Mouse (Mus musculus) lung, postnatal 0 days (tissue): Measurements from ENCODE around the gene Kmt2e. TPM values are rescaled to one million over a fixed set of nuclear protein-coding genes. Genes with fewer than 3 reads are reported as not detected.
A peak's percentile ranks its signal among the peaks of the same experiment; 100 is the strongest.
"Not testable (repeated sequence)": the region's sequence is repeated elsewhere in the genome, so short reads cannot be mapped to it uniquely, and the experiment has no call there.

Experiments
- ATAC-seq: fragments of 200-750 bp; cut with Nextera tagmentation; 2 replicates; pipeline ENCODE4 v1.8.0; 2017; ENCODE audit warnings: moderate library complexity
- DNase-seq: peaks from one replicate; pipeline ENCODE4 v3.0.0-alpha.2; 2016; ENCODE audit warnings: low spot score
- H3K27ac ChIP-seq: fragments of 300-500 bp; sonication (generic); 2 replicates; pipeline ENCODE4 v1.5.1; 2014; ENCODE audit warnings: antibody characterized with exemption, mild to moderate bottlenecking, low read length, mixed read lengths
- H3K27me3 ChIP-seq: fragments of 300-500 bp; sonication (generic); replicated peaks from 2 replicates; pipeline ENCODE4 v1.6.1; 2014; ENCODE audit warnings: low read length, mixed read lengths; ENCODE audit not compliant: insufficient read depth
- H3K36me3 ChIP-seq: fragments of 300-500 bp; sonication (generic); 2 replicates; pipeline ENCODE4 v1.6.1; 2014; ENCODE audit warnings: low read length, mixed read lengths; ENCODE audit not compliant: insufficient read depth
- H3K4me1 ChIP-seq: fragments of 300-500 bp; sonication (generic); 2 replicates; pipeline ENCODE4 v1.6.1; 2014; ENCODE audit warnings: antibody characterized with exemption, low read depth, low read length, mixed read lengths; ENCODE audit not compliant: insufficient read depth
- H3K4me2 ChIP-seq: fragments of 300-500 bp; sonication (generic); replicated peaks from 2 replicates; pipeline ENCODE4 v1.6.1; 2014; ENCODE audit warnings: low read depth, mild to moderate bottlenecking, low read length, moderate library complexity, mixed read lengths
- H3K4me3 ChIP-seq: fragments of 300-500 bp; sonication (generic); 2 replicates; pipeline ENCODE4 v1.5.1; 2014; ENCODE audit warnings: low read depth, low read length
- H3K9ac ChIP-seq: fragments of 300-500 bp; sonication (generic); replicated peaks from 2 replicates; pipeline ENCODE4 v1.6.1; 2014; ENCODE audit warnings: low read depth, mild to moderate bottlenecking
- H3K9me3 ChIP-seq: fragments of 300-500 bp; sonication (generic); 2 replicates; pipeline ENCODE4 v1.6.1; 2016; ENCODE audit warnings: low read length, mixed read lengths
- CTCF ChIP-seq: IDR thresholded peaks from 2 replicates; pipeline ENCODE4 v1.5.1; 2016; ENCODE audit warnings: antibody characterized with exemption, mild to moderate bottlenecking
- EP300 ChIP-seq: IDR thresholded peaks from 2 replicates; pipeline ENCODE4 v1.6.1; 2016; ENCODE audit warnings: antibody characterized with exemption, mild to moderate bottlenecking, control low read depth
- WGBS: fragments of 180-500 bp; shearing (Covaris S2); extraction: QIAGEN DNeasy Blood & Tissue Kit; methylation state at CpG from one replicate; pipeline ENCODE4 v1.1.7; 2014; 5-methylcytosine and 5-hydroxymethylcytosine counted together
- polyA plus RNA-seq: library from polyadenylated mRNA; unstranded; fragments of >200 nt; fragmentation: Nextera tagmentation; extraction: Ambion mirVana; gene quantifications from 2 replicates; pipeline ENCODE4 v1.2.1, GENCODE M21; 2015

Kmt2e gene
- polyA plus RNA-seq, 1 experiment from 2014 or later: 97.3 TPM

DNA sequence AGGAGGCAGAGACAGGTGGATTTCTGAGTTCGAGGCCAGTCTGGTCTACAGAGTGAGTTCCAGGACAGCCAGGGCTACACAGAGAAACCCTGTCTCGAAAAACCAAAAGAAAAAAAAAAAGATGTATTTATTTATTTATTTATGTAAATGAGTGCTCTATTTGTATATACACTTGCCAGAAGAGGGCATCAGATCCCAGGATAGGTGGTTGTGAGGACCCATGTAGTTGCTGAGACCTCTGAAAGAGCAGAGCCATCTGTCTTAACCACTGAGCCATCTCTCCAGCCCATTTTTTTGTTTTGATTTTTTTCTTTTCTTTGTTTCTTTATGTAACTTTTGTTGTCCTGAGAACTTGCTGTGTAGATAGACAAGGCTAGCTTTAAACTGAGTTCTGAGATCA, 19.3 kb downstream of the Kmt2e start:
- not testable (repeated sequence) for ATAC-seq, H3K27me3 ChIP-seq, H3K4me1 ChIP-seq, H3K9me3 ChIP-seq, H3K4me3 ChIP-seq, H3K36me3 ChIP-seq, H3K27ac ChIP-seq, H3K9ac ChIP-seq, H3K4me2 ChIP-seq
- DNase-seq: peak; percentile 47
- WGBS: 94% methylated on average over 2 of the region's 2 CpGs
- 0 out of 2 replicates have a peak, but pooled peaks have one; percentile 23 for TF ChIP-seq CTCF

GRCm38 (mm10) chr5:23461688-23462087, 27.4 kb downstream of the Kmt2e start:
- no peak overlapping the region for H3K27ac ChIP-seq
- 32% methylated on average over 2 of the region's 2 CpGs for WGBS
- H3K9me3 ChIP-seq: no peaks in the 10 kb centered on the region

DNA sequence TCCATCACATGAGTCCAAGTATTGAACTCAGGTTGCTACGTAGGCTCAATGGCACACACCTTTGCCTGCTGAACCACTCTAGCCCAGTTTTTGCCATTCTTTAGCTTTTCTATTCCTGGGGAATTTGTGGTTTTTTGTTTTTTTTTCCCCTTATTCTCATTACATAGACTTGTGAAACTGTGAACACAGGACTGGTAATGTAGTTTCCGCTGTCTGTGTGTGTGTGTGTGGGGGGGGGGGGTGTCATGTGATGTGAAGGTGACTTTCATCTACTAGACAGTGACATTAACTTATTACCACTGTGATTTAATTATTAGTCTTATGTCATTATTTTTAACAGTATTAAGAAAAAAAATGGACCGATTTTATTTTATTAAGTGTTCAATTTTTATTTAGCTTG, 30.0 kb downstream of the Kmt2e start:
- H3K4me3 ChIP-seq: no peak overlapping the region
- no peak overlapping the region for H3K27ac ChIP-seq
- DNase-seq (no peak), ATAC-seq (no peak)
- H3K4me1 ChIP-seq: no peaks in the 10 kb centered on the region
- no peaks in the 10 kb centered on the region for H3K27me3 ChIP-seq
- H3K9me3 ChIP-seq: no peaks in the 10 kb centered on the region
- H3K36me3 ChIP-seq: 0 out of 2 replicates have a peak, but pooled peaks cover 6% of the 10 kb centered on the region
- 91% methylated on average over 3 of the region's 3 CpGs for WGBS
- H3K4me2 ChIP-seq: no peak overlapping the region
- TF ChIP-seq CTCF: no peak
- TF ChIP-seq EP300: no peak
- no peak overlapping the region for H3K9ac ChIP-seq

More at GRCm38 (mm10) chr5:23461688-23462087, 27.4 kb downstream of the Kmt2e start:
- no peak overlapping the region for H3K9ac ChIP-seq
- TF ChIP-seq EP300: no peak
- TF ChIP-seq CTCF: no peak
- ATAC-seq: no peak; the same call in 1 of the 2 replicates
- H3K4me2 ChIP-seq: no peak overlapping the region
- no peaks in the 10 kb centered on the region for H3K36me3 ChIP-seq
- H3K4me3 ChIP-seq: no peak overlapping the region
- no peaks in the 10 kb centered on the region for H3K4me1 ChIP-seq
- H3K27me3 ChIP-seq: no peaks in the 10 kb centered on the region
- peak; percentile 37 for DNase-seq

DNA sequence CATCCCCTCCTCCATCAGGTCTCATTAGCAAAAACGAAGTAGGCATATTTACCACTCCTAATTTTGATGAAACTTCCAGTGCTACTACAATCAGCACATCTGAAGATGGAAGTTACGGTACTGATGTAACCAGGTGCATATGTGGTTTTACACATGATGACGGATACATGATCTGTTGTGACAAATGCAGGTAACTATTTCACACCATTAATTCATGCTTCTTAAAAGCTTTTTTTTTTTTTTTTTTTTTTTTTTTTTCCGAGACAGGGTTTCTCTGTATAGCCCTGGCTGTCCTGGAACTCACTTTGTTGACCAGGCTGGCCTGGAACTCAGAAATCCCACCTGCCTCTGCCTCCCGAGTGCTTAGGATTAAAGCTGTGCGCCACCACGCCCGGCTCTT, 30.5 kb downstream of the Kmt2e start:
- H3K4me1 ChIP-seq: no peaks in the 10 kb centered on the region
- H3K36me3 ChIP-seq: 0 out of 2 replicates have a peak, but pooled peaks cover 6% of the 10 kb centered on the region
- H3K4me3 ChIP-seq: no peak overlapping the region
- no peaks in the 10 kb centered on the region for H3K9me3 ChIP-seq
- no peak overlapping the region for H3K4me2 ChIP-seq
- WGBS: 88% methylated on average over 8 of the region's 8 CpGs
- DNase-seq (no peak), ATAC-seq (no peak)
- H3K27me3 ChIP-seq: no peaks in the 10 kb centered on the region
- TF ChIP-seq CTCF (no peak), EP300 (no peak)
- no peak overlapping the region for H3K27ac ChIP-seq
- H3K9ac ChIP-seq: no peak overlapping the region

DNA sequence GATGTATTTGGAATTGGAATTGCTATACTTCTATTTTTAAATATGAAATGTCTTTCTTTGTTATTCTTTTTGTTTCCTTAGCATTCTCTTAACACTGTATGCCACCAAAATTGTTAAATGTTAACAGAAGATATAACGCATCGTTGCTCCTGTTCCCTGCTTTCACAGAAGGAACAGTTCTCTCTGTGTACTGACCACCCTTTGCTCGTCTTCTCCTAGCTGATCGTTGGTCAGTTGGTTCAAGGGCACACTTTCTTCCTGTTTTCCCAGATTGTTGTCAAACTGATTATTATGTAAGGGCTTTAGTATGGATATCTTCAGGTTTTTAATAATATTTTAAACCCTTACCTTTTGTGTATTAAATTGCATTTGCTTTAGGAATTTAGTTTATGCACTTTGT, 32.3 kb downstream of the Kmt2e start:
- Histone ChIP-seq H3K4me2 (no peak overlapping the region), H3K36me3 (peaks cover 13% of the 10 kb centered on the region; the same call in 1 of the 2 replicates), H3K4me1 (no peaks in the 10 kb centered on the region), H3K27ac (no peak overlapping the region), H3K9me3 (no peaks in the 10 kb centered on the region), H3K27me3 (no peaks in the 10 kb centered on the region), H3K9ac (no peak overlapping the region), H3K4me3 (no peak overlapping the region)
- ATAC-seq (no peak), DNase-seq (no peak)
- 87% methylated on average over 4 of the region's 4 CpGs for WGBS
- no peak for TF ChIP-seq CTCF
- no peak for TF ChIP-seq EP300

GRCm38 (mm10) chr5:23473098-23473873, 39.0 kb downstream of the Kmt2e start:
- H3K27ac ChIP-seq: no peak overlapping the region
- no peaks in the 10 kb centered on the region for H3K27me3 ChIP-seq
- no peaks in the 10 kb centered on the region for H3K9me3 ChIP-seq
- H3K4me3 ChIP-seq: no peak overlapping the region
- TF ChIP-seq EP300: no peak
- TF ChIP-seq CTCF: peak; percentile 51
- ATAC-seq (no peak), DNase-seq (no peak)
- no peaks in the 10 kb centered on the region for H3K4me1 ChIP-seq
- no peak overlapping the region for H3K4me2 ChIP-seq
- peaks cover 22% of the 10 kb centered on the region; the same call in 1 of the 2 replicates for H3K36me3 ChIP-seq
- no peak overlapping the region for H3K9ac ChIP-seq
- WGBS: 71% methylated on average over 6 of the region's 6 CpGs
